ENCODE assay signal across 8 mouse cellular contexts in the genomic region with DNA sequence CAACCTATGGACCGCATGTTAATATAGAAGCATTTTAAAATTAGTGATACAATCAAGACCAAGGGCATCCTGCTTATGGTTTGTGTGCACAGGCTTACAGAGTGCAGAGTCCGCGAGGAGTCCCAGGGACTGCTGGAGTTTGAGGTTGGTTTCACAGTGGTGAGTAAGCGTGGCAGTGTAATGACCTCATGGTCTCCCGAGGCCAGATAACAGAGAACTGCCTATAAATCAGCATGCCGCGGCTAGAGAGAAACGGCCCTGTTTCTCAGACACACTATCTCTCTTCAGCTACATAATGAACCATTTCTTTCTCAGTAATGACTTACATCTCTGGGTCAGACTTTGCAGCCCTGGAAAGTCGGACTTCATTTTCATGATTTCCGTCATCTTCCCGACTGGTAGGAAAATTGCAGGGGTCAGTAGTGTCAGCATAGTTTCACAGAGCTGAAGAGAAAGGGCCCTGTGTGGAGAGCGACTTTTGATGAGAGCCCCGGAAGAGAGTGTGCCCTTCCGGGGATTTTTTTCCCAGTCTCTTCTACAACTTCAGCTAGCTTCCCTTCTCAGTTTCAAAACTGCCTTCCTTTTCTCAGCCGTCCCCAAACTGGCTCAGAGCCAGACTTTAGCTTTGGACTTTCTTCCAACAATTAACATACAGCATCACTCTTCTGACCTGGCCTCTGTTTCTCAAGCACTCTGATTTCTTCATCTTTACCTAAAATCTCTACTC. TPM values are rescaled to one million over a fixed set of nuclear protein-coding genes. Genes with fewer than 3 reads are reported as not detected.
DNase-seq lines count a peak whose midpoint lies in the region; ATAC-seq and TF ChIP-seq lines count a peak whose summit lies in the region.

No protein-coding gene starts in this region.

- ATAC-seq in embryonic facial prominence, embryonic 14.5 days (ENCODE audit: low read depth), result peak; percentile 75

- H3K4me2 ChIP-seq in embryonic facial prominence, embryonic 14.5 days (ENCODE audit: low read depth, low read length), result peak overlapping the region; percentile 26; the same call in 1 of the 2 replicates

- TF ChIP-seq CTCF in kidney, adult 2 months (conservative IDR thresholded peaks at IDR 0.05; ENCODE audit: insufficient read depth, insufficient read length, low read depth, low read length), result no peak
- TF ChIP-seq CTCF in liver, adult 2 months (IDR thresholded peaks at IDR 0.05; ENCODE audit: low read depth, low read length), result no peak

- TF ChIP-seq POLR2A in kidney, adult 2 months (IDR thresholded peaks at IDR 0.05; ENCODE audit: low read depth, low read length), result no peak
- no peak for TF ChIP-seq POLR2A in liver, adult 2 months (IDR thresholded peaks at IDR 0.05; ENCODE audit: extremely low read depth, insufficient read depth, low read length)

- H3K9ac ChIP-seq in embryonic facial prominence, embryonic 14.5 days (ENCODE audit: low read depth, low read length), result no peak overlapping the region
- no peak overlapping the region; the same call in 1 of the 2 replicates for H3K9ac ChIP-seq in liver, adult 2 months (ENCODE audit: low read depth, low read length)

- H3K27me3 ChIP-seq in kidney, adult 2 months (replicated peaks; ENCODE audit: control insufficient read depth, insufficient read depth, low read length), result no peaks in the 10 kb centered on the region; the same call in 1 of the 2 replicates
- H3K27me3 ChIP-seq in embryonic facial prominence, embryonic 14.5 days (replicated peaks; ENCODE audit: control insufficient read depth, insufficient read depth, low read length), result no peaks in the 10 kb centered on the region
- no peaks in the 10 kb centered on the region for H3K27me3 ChIP-seq in liver, adult 2 months (ENCODE audit: control insufficient read depth, insufficient read depth, low read length)

- H3K9me3 ChIP-seq in embryonic facial prominence, embryonic 14.5 days (ENCODE audit: control insufficient read depth, low read length), result no peaks in the 10 kb centered on the region

- no peak overlapping the region for H3K27ac ChIP-seq in kidney, adult 2 months (ENCODE audit: insufficient read depth, low read depth, low read length)
- peak overlapping the region; percentile 50; the same call in 1 of the 2 replicates for H3K27ac ChIP-seq in embryonic facial prominence, embryonic 14.5 days (replicated peaks; ENCODE audit: low read depth, low read length)
- peak overlapping the region; percentile 40 for H3K27ac ChIP-seq in liver, adult 2 months (replicated peaks; ENCODE audit: insufficient read depth, low read depth, low read length)

- peak; percentile 24 for DNase-seq in kidney, adult 2 months
- no peak for DNase-seq in kidney, adult 11 months
- peak; percentile 77 for DNase-seq in embryonic facial prominence, embryonic 14.5 days (ENCODE audit: low spot score)
- peak; percentile 67 for DNase-seq in heart, postnatal 4 days
- DNase-seq in liver, adult 2 months (ENCODE audit: extremely low read depth, low read depth, low spot score), result peak; percentile 37
- DNase-seq in skeletal muscle tissue, adult 2 months (ENCODE audit: low read depth, low spot score), result peak; percentile 64
- DNase-seq in spleen, adult 12 weeks (ENCODE audit: low spot score), result no peak
- no peak for DNase-seq in layer of hippocampus, adult 9-10 months (ENCODE audit: low spot score)

- no peaks in the 10 kb centered on the region for H3K79me2 ChIP-seq in liver, adult 2 months (ENCODE audit: control insufficient read depth, insufficient read depth, low read length)

- no peak overlapping the region for H3K4me3 ChIP-seq in kidney, adult 2 months (ENCODE audit: insufficient read depth, low read depth, low read length)
- H3K4me3 ChIP-seq in embryonic facial prominence, embryonic 14.5 days (ENCODE audit: low read depth, low read length), result no peak overlapping the region
- no peak overlapping the region for H3K4me3 ChIP-seq in liver, adult 2 months (ENCODE audit: insufficient read depth, low read depth, low read length)

- WGBS in kidney, adult 2 months, result 13% methylated on average over 15 of the region's 15 CpGs
- 26% methylated on average over 15 of the region's 15 CpGs for WGBS in embryonic facial prominence, embryonic 14.5 days
- WGBS in liver, adult 2 months, result 26% methylated on average over 15 of the region's 15 CpGs

- H3K4me1 ChIP-seq in kidney, adult 2 months (ENCODE audit: control insufficient read depth, insufficient read depth, low read length), result no peaks in the 10 kb centered on the region
- peaks cover 30% of the 10 kb centered on the region for H3K4me1 ChIP-seq in embryonic facial prominence, embryonic 14.5 days (ENCODE audit: control insufficient read depth, insufficient read depth, low read length)
- H3K4me1 ChIP-seq in liver, adult 2 months (ENCODE audit: control insufficient read depth, insufficient read depth, low read length), result no peaks in the 10 kb centered on the region

- no peaks in the 10 kb centered on the region for H3K36me3 ChIP-seq in kidney, adult 2 months (ENCODE audit: control insufficient read depth, insufficient read depth, low read length)
- no peaks in the 10 kb centered on the region for H3K36me3 ChIP-seq in embryonic facial prominence, embryonic 14.5 days (ENCODE audit: control insufficient read depth, insufficient read depth, low read length)
- H3K36me3 ChIP-seq in liver, adult 2 months (ENCODE audit: control insufficient read depth, insufficient read depth, low read length), result no peaks in the 10 kb centered on the region

RNA-seq across cellular contexts. Expression of a gene that starts 2.3 kb away (rescaled TPM):
- polyA plus RNA-seq in kidney, adult 2 months (2012; rRNA removed), result 3.5 and 5.1 TPM in 2 replicates
- polyA plus RNA-seq in embryonic facial prominence, embryonic 14.5 days (2014; fragmentation: Nextera tagmentation; extraction: Ambion mirVana), result 841 and 870 TPM in 2 replicates
- 100 to 1,000 TPM; 688 to 719 TPM for total RNA-seq in heart, postnatal 4 days (2021)
- total RNA-seq in liver, adult 2 months (2014; rRNA removed), result 15.8 and 18.5 TPM in 2 replicates
- polyA plus RNA-seq in liver, adult 2 months (2012; rRNA removed), result 1.8 and 2.4 TPM in 2 replicates

Comparison
In these comparisons a context has a peak if more than half of its experiments do, and no peak if none do; other contexts are left out.
1. DNase-seq: peak in kidney, adult 2 months (single experiment), embryonic facial prominence, embryonic 14.5 days (single experiment), heart, postnatal 4 days (single experiment), liver, adult 2 months (single experiment) and skeletal muscle tissue, adult 2 months (single experiment); none in kidney, adult 11 months (single experiment), spleen, adult 12 weeks (single experiment) and layer of hippocampus, adult 9-10 months (single experiment).
2. RNA of a gene that starts 2.3 kb away (polyA plus RNA-seq): 841 to 870 TPM in embryonic facial prominence, embryonic 14.5 days; 3.5 to 5.1 TPM in kidney, adult 2 months and 1.8 to 2.4 TPM in liver, adult 2 months; every median in the first group is over 100 times any median in the second.